Mouse (Mus musculus): ENCODE data around the gene Ric8b.

Gene Ric8b

DNA sequence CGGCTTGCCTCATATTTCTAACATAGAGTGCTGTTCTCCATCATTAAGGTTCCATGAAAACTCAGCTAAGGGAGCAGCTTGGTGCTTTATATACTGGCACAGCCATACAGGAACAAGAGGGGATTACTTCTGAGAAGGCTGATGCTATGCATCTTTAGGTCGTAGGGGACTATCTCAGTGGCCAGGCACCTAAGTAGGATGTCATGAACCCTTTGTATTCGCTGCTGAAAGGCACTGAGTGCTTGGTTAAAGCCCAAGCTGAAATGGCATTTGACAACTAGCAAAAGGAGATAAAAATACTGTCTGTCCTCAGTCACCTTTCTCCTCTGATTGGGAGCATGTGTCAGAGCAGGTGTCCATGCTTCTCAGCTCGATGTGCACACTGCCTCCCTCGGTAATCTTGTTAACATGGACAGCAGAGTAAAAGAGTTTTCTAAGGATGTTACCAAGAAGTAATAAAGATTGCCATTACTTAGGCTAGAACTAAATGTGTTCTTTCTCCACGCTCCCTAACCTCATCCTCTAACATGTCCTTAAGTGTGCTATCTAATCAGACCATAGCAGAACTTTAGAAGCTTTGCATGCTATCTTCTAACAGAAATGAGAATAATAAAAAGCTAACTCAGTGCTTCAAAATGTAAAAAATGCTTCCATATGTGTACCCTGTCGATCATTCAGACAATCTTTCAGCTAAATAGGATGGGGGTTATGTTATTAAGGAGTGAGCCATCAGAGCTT lies 89.3 kb downstream of the Ric8b start:
- no peak for DNase-seq (ENCODE audit: low read depth)

DNA sequence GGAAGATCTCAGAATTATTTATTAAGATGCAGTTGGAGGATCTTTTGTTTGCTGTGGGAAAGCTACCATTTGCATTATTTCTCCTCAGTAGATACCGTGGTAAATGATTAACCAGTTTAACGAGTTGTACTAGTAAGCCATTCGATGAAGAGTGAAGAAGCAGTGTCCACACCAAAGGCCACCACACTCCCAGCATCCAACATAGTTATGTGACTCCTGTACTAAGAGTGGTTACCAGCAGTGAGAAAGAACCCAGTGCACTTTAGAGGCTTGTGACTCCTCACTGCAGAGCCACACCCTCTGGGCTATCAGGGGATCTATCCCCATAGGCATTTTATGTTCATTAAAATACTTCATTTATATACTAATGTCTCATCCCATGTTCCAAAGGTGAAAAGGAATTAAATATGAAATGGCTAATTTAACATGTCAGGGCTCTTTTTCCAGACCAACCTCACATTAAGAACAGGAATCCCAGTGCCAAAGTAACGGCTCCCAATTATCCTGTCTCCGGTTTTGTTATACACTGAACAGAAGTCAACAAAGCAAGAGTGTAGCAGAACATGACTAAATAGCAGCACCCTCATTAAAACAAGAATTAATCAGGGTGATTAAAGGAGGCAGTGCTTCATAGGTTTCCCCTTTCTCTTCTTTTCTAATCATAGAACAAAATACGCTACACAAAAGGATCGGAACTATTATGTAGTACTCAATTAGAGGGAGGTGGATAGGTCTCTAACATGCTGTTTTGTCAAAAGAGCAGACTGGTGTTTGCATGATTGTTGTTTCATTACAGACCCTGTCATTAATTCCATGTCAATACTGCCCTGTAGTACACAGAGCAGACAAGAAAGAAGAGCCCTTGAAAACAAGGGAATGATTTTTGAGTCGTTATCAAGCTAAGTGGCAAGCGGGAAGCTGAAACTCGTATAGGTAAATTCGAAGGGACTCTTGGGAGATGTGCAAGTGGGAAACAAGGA lies 90.7 kb downstream of the Ric8b start:
- no peak for DNase-seq (ENCODE audit: low read depth)

DNA sequence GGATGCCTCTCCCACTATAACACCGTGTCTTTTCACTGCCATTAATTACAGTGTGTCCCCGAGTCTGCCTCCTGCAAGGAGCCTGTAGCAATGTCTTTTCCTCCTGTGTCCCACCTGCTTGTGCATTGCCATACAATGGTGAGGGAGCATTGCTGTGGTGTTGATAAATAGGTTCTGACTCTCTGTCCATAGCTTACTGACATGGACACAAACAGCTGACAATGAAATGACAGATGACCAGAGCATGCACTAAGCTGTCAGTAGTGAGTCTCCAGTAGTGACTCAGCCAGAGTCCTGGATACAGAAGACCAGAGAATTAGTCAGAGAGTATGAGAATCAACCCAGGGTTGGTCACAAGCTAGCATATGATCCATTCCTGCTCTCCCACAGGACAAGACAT lies 93.7 kb downstream of the Ric8b start:
- no peak for DNase-seq (ENCODE audit: low read depth)

DNA sequence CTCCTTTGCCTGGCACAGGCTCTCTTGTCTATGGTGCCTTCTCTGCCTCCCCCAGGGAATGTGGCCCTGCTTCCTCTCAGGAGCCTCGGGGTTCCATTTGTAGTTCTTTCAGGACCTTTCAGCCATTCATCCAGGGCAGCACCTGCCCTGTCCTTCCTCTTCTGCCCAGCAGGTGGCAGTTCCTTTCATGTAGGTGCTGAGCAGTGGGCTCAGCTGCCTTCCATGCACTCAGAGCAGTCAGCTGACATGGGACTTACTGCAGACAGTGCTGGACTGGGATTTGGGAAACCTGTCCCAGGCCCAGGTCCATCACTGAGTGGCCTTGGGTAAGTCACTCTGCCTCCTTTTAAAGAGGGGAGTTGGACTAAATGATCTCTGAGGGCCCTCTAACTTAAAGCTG lies 96.0 kb downstream of the Ric8b start:
- DNase-seq (ENCODE audit: low read depth), result no peak

DNA sequence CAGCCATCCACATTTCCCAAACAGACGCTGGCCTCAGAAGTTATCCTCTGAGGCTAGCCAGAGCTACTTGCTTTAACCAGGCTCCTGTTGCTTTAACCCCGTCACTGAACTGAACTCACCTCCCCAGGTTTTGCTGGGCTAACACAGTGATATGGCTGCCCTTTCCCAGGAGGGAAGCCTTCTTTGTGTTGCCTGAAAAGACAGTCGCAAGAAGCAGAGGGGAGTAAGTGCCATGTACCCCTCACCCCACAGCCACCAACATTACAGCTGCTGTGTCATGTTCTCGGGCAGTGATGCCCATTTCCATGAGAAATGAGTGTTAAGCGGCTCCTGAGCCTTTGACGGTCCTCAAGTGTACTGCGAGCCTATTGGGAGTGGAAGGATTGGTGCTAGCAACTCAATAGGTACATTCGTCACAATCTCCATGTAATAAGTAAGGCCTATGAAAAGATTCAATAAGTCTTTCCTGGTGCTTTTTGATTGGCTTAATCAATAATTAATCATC lies 96.6 kb downstream of the Ric8b start:
- no peak for DNase-seq (ENCODE audit: low read depth)

DNA sequence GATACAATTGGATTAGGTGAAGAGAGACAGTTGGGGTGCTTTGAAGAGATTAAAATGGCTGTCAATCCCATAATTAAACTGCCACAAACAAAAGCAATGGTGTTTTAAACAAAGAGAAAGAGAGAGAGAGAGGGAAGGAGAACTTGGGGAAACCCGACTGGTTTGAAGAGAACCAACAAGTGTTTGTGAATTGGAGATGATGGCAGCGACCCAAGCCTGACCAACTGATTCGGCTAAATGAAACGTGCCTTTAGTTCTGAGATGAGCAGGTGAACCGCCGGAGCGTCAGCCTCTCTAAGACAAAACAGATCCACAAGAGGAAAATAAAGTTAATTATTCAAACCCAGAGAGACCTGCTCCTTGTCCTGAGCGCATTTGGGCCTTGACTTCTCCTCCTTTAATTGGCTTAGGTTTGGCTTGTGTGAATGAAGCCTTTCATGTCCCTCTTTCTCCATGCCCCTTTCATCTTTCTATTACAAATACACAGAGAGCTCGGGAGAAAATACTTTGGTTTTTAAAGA lies 97.1 kb downstream of the Ric8b start:
- no peak for DNase-seq (ENCODE audit: low read depth)

DNA sequence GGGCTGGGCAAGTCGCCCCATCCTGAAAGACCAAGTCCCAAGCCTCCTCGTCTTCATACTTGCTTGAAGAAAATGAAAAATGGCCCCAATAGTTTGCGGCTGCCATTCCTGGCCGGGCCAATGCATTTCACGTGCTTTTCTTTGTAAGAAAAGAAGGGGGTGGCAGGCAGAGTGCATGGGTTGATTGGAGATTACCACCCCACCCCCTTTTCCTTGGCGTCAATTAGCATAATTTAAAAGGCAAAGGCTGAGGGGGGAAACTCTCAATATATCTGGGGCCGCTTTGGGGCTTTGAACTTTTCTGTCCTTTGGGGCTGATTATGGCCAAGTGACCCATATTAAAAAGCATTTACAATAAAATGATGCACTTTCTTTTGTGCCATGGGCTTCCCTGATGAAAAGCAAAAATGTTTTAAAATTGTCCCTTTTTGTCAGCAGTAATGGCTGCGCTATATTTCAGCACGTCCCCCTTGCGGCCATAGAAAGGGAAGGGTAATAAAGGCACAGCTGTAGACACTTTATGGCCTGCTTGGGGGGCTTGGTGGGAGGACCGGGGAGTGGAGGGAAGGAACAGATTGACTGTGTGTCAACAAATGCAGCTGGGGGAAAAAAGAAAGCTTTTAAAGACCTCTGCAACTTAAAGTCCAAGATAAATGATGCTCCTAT lies 105.4 kb downstream of the Ric8b start:
- DNase-seq (ENCODE audit: low read depth), result no peak

DNA sequence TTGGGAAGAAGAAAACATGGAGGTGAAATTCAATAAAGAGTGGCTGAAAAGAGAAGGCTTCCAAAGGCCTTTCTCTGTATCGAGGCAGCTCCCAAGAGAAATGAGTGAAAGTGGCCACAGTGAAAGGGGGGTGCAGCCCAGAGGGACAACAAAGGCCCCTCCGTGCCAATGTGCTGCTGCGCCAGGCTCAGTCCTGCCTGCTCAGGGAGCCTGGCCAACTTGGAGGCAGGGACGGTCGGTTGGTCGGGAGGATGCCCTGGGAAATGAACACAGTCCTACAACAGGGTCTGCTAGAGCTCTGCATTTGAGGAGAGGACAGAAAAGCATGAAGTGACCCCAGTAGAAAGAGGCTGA lies 105.9 kb downstream of the Ric8b start:
- no peak for DNase-seq (ENCODE audit: low read depth)

DNA sequence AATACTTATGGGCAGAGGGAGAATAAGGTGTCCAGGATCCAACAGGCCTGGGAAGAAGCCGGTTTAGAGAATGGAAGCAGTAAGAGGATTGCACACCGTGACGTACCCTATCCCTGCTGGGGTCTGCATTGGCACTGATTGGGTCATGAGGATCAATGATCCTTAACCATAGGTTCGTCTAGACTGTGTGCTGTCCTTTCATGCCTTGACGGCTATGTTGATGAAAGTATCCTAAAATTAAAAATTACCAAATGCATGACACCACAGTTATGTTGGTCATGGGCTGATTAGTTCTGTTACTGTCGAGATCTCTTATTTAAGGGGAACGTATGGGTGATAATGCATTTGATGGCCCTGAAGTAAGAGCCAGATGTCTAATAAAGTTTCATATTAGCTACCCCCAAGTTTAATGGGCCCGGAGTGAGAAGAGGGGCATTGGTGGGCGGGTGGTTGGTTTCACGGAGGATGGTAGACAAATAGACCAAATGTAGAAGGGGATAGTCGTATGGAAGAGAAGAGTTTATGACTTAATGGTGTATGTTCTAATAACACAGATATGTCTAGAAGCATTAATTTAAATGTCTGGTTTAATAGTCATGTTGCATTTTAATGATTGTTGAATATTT lies 108.5 kb downstream of the Ric8b start:
- DNase-seq (ENCODE audit: low read depth), result peak; percentile 19

DNA sequence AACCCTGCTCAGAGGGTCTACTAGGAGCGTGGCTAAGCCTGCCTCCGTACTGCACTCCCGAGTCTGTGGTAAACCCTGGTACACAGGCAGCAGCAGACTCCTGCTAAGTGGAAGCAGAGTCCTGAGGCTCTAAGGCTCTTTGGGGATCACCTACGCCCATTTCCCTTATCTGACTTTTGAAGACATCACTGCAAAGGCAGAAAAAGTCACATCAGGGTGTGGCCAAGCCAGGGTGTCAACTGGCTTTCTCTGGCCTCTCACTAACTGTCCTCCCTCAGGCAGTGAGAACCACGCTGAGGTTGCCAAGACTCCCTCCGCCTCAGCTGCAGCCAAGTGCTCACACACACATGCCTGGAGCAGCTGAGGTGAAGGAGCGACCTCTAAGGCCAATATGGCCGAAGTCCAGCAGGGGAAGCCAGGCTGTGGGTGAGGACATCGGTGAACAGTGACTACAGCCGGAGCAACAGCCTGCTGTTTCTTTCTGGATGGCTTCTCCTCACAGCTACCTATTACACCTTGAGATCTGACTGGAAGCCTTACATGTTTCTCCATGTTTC lies 110.3 kb downstream of the Ric8b start:
- no peak for DNase-seq (ENCODE audit: low read depth)

DNA sequence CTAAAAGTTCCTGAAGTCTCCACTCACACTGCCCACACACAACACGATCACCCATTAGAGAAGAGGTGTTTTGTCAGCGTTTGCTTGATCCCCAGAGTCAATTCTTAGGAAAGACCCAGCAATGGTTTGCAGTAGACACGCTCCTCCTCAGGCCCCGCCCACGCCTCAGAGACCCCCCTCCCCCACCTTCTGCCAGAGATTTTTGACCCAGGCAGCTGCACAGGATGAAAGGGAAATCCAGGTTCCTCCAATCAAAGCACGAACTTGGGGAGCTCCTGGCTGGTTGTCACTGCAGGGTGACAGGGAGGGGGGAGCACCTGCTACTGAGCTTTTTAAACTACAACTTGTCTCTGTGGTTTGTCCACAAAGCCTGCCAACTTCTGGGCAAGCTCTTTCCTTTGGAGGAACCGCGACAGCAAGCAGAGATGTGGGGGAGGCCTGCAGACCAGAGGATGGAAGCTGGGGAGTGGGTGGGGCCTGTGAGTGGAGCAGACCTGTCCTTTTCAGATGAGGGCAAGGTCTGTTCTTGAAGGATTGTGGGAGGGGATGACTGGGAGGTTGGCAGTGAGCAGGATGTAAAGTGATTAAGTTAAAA lies 117.8 kb downstream of the Ric8b start:
- no peak for DNase-seq (ENCODE audit: low read depth)

DNA sequence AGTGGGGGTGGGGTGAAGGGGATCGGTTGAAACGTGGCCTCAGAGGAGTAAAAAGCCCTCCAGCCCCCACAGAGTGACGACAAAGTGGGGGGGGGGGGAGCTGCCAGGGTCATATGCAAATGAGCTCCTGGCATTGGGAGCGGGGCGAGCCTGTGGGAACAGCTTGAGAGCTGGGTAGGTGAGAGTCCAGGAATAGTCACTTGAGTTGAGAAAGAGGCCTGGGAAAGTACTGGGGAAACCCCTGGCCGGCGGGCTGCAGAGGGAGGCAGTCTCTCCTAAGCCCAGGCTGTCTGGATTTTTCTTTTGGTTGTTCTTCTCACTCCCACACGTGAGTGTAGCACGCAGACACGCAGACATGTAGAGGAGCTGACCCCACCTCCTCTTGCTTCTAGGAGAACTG lies 120.7 kb downstream of the Ric8b start:
- no peak for DNase-seq (ENCODE audit: low read depth)

DNA sequence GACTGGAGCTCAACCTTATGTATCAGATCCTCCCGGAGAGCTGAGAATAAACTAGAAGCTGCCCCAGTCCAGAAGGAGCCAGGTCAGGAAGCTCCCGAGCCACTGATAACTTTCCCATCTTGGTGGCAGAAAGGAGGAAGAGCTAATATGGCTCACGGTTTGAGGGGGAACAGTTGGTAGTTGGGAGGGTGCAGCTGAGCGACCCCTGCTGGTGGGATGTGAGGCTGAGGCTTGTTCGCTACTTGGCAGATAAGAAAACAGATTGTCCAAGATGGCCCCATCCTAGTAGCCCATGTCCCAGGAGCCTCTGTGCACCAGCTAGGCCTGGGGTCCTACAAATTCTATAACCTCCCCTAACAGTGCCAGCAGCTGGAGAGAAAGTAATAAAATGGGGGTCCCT lies 121.4 kb downstream of the Ric8b start:
- DNase-seq (ENCODE audit: low read depth), result no peak

DNA sequence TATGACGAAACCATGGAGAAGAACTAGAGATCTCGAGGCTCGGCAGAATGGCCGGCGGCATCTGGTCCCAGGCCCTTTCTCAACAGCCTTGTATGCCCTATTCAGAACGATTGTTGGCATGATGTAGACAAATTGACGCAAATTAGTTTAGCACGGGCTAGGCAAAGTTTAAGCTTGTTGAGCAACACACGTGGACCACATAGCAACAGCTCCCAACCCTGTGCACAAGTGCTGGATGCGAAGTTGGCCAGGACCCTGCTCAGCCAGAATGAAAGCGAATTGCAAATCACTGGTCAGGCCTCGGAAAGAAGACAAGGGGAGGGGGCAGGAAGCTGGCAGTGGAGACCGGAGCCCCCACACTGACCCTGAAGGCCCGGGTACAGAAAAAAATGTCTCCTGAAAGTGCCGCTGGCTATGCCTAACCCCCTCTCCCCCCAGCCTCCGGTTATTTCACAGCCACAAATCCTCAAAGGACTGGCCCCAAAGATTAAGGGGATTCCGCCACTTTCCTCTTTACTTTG lies 126.8 kb downstream of the Ric8b start:
- DNase-seq (ENCODE audit: low read depth), result peak; percentile 8

DNA sequence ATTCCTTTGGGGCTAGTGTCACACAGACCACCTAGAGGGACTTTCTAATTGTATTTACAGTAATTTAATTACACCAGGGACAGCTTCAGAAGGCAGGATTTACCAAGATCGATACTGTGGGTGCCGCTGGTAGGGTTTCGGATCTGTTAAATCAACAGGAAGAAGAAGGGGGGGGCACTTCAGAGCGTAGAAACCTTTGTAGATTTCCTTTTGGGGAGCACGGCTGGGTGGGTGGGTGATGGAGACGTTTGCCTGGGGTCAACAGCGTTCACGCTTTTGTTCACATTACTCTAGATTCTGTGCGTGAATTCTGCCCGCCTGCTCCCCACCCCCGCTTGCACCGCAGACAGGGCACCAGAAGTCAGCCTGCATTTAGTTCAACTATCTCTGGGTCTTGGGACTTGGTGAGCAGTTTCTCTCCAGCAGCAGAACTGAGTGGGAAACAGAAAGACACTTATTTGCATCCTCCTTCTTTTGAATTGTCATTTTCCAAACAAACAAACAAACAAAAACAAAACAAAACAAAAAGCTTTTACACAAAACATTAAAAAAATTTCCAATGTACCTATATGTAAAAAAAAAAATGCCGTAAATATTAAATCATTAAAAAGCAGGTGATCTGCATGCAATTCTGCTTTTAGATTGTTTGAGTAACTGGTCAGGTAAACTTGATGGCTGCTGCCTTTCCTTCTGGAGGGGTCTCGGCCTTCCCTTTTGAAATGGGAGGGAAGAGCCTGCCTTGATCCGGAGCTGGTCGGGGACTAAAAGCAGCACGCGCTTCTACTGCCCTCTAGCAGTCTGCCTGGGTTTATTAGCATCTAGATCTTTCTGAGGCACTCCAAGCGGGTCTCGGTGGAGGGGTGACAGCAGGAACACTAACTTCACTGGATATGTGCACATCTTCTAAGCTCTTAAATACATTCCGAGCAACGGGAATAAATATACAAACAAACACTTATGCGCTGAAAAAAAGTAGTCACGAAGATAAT lies 127.6 kb downstream of the Ric8b start:
- DNase-seq (ENCODE audit: low read depth), result peak; percentile 11

DNA sequence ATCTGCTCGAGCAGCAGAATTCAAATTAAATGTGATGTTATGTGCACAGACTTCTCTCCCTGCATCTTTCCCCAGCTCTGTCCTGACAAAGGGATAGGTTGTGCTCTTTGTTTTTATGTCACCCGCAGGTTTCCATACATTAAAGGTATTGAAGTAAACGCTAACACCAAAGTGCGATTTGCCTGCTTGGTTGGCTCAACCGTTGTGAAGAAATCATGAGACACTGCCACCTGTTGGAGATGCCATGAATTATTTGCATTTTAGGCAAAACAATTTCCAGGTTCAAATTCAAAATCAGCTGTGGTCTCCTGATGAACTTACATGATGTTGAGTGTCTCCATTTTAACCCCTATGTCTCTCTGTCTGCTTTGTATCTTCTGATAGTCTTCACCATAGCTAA lies 129.2 kb downstream of the Ric8b start:
- DNase-seq (ENCODE audit: low read depth), result peak; percentile 12

DNA sequence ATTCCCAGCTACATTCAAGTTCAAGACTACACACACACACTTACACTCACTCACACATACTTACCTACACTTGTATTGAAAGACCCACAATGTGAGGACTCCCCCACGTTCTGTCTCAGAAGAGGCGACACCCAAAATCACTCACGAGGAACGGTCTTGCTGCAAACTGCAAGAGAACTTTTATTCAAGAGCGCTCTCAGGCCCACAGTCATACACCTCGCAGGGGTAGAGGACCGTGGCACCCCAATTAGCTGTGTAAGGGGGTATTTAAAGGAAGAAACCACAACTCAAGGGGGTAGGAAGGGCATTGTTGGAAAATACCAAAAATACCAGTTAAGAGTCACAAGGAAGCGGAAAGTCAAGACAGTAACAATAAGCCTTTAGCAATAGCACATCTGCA lies 130.6 kb downstream of the Ric8b start:
- no peak for DNase-seq (ENCODE audit: low read depth)

DNA sequence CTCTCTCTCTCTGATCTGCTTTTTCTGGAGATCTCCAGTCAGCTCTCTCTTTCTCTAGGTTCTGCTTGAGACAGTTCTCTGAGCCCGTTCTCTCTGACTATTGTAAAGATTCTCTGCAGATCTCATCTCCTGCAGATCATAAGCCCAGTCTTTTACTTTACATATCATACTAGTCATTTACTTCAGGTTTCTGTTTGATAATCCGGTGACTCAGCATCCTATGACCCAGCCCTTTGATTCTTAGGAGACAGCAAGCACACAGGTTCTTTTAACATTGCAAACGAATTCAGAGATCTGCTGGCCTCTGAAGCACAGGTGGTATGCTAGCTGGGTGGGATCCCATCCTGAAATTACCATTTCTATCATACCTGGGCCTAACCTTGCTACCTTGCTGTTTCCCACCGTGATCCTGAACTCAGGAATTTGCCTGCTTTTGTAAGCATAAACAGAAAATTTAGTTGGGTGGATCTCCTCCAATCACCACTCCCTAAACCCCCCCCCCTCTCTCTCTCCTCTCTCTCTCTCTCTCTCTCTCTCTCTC lies 133.3 kb downstream of the Ric8b start:
- no peak for DNase-seq (ENCODE audit: low read depth)

DNA sequence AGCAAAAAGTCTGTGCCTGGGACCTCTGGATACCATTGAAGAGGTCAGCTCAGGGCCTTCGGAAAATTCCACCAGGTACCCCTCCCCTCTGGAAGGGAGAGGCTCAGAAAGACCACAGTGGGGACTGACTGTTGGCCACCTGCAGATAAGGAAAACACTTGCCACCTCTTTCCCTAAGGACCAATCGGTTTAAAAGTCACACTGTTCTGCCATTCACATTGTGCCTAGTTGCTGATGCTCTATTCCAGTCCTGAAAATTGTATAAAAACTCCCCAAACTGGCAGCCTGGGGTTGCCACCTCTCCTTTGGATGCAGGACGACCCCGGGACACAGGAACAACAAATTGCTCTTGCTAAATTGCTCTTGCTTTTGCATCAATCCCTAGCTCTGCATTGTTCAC lies 135.0 kb downstream of the Ric8b start:
- no peak for DNase-seq (ENCODE audit: low read depth)

All from fibroblast of lung, adult 2 months (primary cell).